Mouse (Mus musculus) midbrain, postnatal 0 days (tissue): ENCODE results near the gene Slc2a5. TPM values are rescaled to one million over a fixed set of nuclear protein-coding genes. Genes with fewer than 3 reads are reported as not detected.
A peak's percentile ranks its signal among the peaks of the same experiment; 100 is the strongest.

Experiments
- ATAC-seq: fragments of 200-750 bp; cut with Nextera tagmentation; 2 replicates; pipeline ENCODE4 v1.8.0; 2017; ENCODE audit warnings: moderate number of reproducible peaks, mild to moderate bottlenecking, moderate TSS enrichment, moderate library complexity; ENCODE audit not compliant: low FRiP score
- DNase-seq: peaks from one replicate; pipeline ENCODE4 v3.0.0-alpha.2; 2015; ENCODE audit warnings: low spot score
- H3K27ac ChIP-seq: fragments of 300-500 bp; sonication (generic); 2 replicates; pipeline ENCODE4 v1.5.1; 2014; ENCODE audit warnings: low read depth, mild to moderate bottlenecking, low read length, mixed read lengths
- H3K27me3 ChIP-seq: fragments of 300-500 bp; sonication (generic); 2 replicates; pipeline ENCODE4 v1.6.1; 2014; ENCODE audit warnings: low read length, control low read depth, mixed read lengths; ENCODE audit not compliant: insufficient read depth
- H3K36me3 ChIP-seq: fragments of 300-500 bp; sonication (generic); 2 replicates; pipeline ENCODE4 v1.6.1; 2014; ENCODE audit warnings: low read length, control low read depth, mixed read lengths; ENCODE audit not compliant: insufficient read depth
- H3K4me1 ChIP-seq: fragments of 300-500 bp; sonication (generic); 2 replicates; pipeline ENCODE4 v1.6.1; 2014; ENCODE audit warnings: mild to moderate bottlenecking, control low read depth, antibody characterized with exemption, low read length, mixed read lengths; ENCODE audit not compliant: insufficient read depth
- H3K4me2 ChIP-seq: fragments of 300-500 bp; sonication (generic); 2 replicates; pipeline ENCODE4 v1.6.1; 2014; ENCODE audit warnings: low read depth, mild to moderate bottlenecking, low read length, mixed read lengths; ENCODE audit not compliant: poor library complexity, severe bottlenecking
- H3K4me3 ChIP-seq: fragments of 300-500 bp; sonication (generic); 2 replicates; pipeline ENCODE4 v1.5.1; 2014; ENCODE audit warnings: low read depth, mild to moderate bottlenecking, low read length, moderate library complexity
- H3K9ac ChIP-seq: fragments of 300-500 bp; sonication (generic); replicated peaks from 2 replicates; pipeline ENCODE4 v1.6.1; 2014; ENCODE audit warnings: mild to moderate bottlenecking, low read length, moderate library complexity, mixed read lengths; ENCODE audit not compliant: poor library complexity, severe bottlenecking
- H3K9me3 ChIP-seq: fragments of 300-500 bp; sonication (generic); 2 replicates; pipeline ENCODE4 v1.6.1; 2016; ENCODE audit warnings: low read length, control low read depth
- CTCF ChIP-seq: IDR thresholded peaks from 2 replicates; pipeline ENCODE4 v1.5.1; 2016; ENCODE audit warnings: antibody characterized with exemption, mild to moderate bottlenecking
- WGBS: fragments of 180-500 bp; shearing (Covaris S2); extraction: QIAGEN DNeasy Blood & Tissue Kit; methylation state at CpG from one replicate; pipeline ENCODE4 v1.1.7; 2014; 5-methylcytosine and 5-hydroxymethylcytosine counted together
- polyA plus RNA-seq: library from polyadenylated mRNA; unstranded; fragments of >200 nt; fragmentation: Nextera tagmentation; extraction: Ambion mirVana; gene quantifications from 2 replicates; pipeline ENCODE4 v1.2.1, GENCODE M21; 2015
- total RNA-seq: library from RNA; depleted of rRNA; stranded (reverse); fragments of >200 nt; gene quantifications from 2 replicates; pipeline ENCODE4 v1.2.3, GENCODE M21; 2014

The Slc2a5 gene
- total and polyA plus RNA-seq, 2 experiments from 2014 or later = 3.2 to 4.3 TPM

DNA sequence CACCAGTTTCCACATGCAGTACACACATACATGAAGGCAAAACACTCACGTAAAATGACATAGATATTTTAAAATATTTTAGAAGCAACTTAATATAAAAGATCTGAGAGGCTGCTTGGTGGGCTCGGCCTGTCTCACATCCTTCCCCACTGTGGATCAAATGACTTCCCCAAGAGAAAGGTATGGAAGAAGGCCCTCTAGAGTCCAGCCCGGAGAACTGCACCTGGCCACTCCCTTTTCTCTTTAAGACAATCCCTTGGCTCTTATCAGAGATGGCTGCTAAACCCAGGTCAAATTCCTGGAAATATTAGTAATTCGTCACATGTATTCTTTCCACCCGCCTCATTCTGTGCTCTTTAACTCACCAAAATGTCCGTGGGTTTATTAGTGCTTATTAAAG, 920 bp upstream of the Slc2a5 start:
- no peak for TF ChIP-seq CTCF
- Histone ChIP-seq H3K27ac (no peak overlapping the region), H3K27me3 (no peaks in the 10 kb centered on the region), H3K4me1 (no peaks in the 10 kb centered on the region), H3K36me3 (no peaks in the 10 kb centered on the region), H3K4me3 (no peak overlapping the region), H3K4me2 (no peak overlapping the region), H3K9me3 (no peaks in the 10 kb centered on the region), H3K9ac (no peak overlapping the region)
- ATAC-seq (no peak), DNase-seq (no peak)
- WGBS = 69% methylated on average over 6 of the region's 6 CpGs

DNA sequence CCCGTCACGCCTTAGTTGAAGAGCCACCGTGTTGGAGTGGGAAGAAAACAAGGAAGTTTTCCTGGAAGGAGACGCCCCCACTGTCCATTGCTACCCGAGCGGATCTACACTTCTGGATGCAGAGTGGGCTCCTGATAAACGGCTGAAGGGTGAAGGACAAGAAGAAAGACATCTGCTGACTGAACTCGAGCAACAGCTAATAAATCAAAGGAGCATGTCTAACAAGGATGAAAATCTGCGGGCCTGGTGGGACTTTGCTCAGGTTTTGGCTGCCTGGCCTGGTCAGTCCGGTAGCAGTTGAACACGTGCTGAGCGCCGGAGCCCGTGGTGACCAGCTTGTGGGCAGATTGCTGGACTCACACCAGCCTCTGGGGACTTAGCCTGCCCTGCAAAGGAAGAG, 557 bp downstream of the Slc2a5 start:
- 69% methylated on average over 14 of the region's 14 CpGs for WGBS
- no peaks in the 10 kb centered on the region for H3K27me3 ChIP-seq
- H3K9me3 ChIP-seq = no peaks in the 10 kb centered on the region
- H3K4me3 ChIP-seq = no peak overlapping the region
- no peak overlapping the region for H3K4me2 ChIP-seq
- ATAC-seq (no peak), DNase-seq (peak; percentile 15)
- no peak overlapping the region for H3K27ac ChIP-seq
- no peaks in the 10 kb centered on the region for H3K4me1 ChIP-seq
- TF ChIP-seq CTCF = no peak
- H3K36me3 ChIP-seq = no peaks in the 10 kb centered on the region
- no peak overlapping the region for H3K9ac ChIP-seq

DNA sequence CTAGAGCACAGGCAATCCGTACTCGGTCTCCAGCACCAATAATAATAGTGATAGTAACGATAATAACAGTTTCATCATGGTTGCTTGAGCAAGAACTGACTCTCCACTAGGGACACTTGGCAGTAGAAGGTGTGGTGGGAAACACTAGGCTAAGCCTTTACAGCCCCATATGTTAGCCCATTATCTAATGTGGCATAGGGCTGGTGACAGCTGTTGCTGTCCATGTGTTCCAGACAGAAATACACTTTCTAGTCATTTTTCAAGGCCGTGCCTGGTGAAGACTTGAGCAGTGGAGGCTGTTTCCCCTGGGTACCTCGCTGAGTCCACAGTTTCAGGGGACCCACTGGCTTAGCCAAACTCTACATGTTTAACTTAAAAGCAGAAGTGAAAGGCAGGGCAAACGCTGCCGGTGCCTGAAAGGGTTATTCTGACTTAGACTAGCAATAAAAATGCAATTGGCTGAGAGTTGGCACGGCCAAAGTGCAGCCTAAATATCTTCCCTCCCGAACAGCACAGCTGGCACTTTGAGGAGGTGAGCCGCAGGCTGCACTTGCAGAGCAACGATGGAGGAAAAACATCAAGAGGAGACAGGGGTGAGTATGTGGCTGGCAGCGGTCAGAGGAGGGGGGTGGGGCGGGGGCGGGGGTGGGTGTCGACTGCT, 1.2 kb downstream of the Slc2a5 start:
- no peak for TF ChIP-seq CTCF
- Histone ChIP-seq H3K27ac (no peak overlapping the region), H3K9me3 (no peaks in the 10 kb centered on the region), H3K9ac (no peak overlapping the region), H3K36me3 (no peaks in the 10 kb centered on the region), H3K4me1 (no peaks in the 10 kb centered on the region), H3K27me3 (no peaks in the 10 kb centered on the region), H3K4me2 (no peak overlapping the region), H3K4me3 (no peak overlapping the region)
- DNase-seq (peak; percentile 78), ATAC-seq (no peak)
- 65% methylated on average over 15 of the region's 15 CpGs for WGBS

DNA sequence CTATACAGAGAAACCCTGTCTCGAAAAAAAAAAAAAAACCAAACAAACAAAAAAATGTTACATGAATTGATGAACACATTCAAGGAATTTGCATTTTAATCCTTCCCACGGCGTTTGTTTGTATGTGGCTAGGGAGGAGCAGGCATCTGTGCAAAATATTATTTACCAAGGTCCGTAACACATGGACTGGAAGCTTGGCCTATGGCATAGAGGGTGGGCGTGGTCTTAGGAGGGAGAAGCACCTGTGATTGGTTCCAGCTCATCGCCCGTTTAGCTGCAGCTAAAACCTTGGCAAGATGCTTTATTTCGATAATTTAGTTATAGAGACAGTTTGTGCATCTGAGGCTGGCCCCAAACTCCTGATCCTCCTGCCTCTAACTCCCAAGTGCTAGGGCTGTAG, 2.3 kb downstream of the Slc2a5 start:
- ATAC-seq (no peak), DNase-seq (no peak)
- Histone ChIP-seq H3K9ac (no peak overlapping the region), H3K27ac (no peak overlapping the region), H3K9me3 (no peaks in the 10 kb centered on the region), H3K36me3 (no peaks in the 10 kb centered on the region), H3K4me2 (no peak overlapping the region), H3K4me3 (no peak overlapping the region), H3K27me3 (no peaks in the 10 kb centered on the region), H3K4me1 (no peaks in the 10 kb centered on the region)
- WGBS = 78% methylated on average over 8 of the region's 8 CpGs
- TF ChIP-seq CTCF = no peak

DNA sequence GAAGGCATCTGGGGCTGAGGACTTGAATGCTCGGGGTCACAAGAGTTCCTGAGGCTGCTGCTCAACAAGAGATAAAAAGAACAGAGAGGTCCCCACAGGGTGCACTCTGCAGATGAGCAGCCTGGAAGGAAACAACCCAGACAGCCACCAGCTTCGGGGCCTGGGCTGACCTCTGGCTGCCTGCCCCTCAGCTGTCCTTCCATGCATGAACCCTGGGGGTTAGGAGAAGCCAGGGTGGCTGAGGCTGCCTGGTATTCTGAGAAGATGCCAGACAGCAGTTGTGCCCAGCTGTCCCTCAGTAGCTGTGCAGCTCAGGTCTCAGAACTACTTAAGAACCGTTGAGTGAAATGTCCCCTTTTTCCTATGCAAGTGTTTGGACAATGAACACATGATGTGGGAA, 3.4 kb downstream of the Slc2a5 start:
- ATAC-seq (no peak), DNase-seq (no peak)
- Histone ChIP-seq H3K4me2 (no peak overlapping the region), H3K36me3 (no peaks in the 10 kb centered on the region), H3K27ac (no peak overlapping the region), H3K27me3 (no peaks in the 10 kb centered on the region), H3K4me3 (no peak overlapping the region), H3K4me1 (no peaks in the 10 kb centered on the region), H3K9me3 (no peaks in the 10 kb centered on the region), H3K9ac (no peak overlapping the region)
- WGBS = 62% methylated on average over 3 of the region's 3 CpGs
- no peak for TF ChIP-seq CTCF

DNA sequence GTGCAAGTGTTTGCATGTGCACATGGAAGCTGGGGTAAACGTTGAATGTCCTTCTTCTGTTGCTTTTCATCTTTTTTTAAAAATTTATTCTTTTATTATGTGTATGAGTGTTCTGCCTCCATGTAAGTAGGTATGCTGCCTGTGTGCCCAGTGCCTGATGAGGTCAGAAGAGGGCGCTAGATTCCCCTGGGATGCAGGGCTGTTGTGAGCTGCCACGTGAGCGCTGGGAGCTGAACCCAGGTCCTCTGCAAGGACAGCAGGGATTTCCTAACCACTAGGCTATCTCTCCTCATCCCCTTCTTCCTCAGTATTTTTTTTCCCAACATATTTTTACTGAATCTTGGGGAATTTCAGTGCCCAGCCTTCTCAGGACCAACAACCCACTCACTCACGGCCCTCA, 7.3 kb downstream of the Slc2a5 start:
- H3K27ac ChIP-seq = no peak overlapping the region
- WGBS = 88% methylated on average over 5 of the region's 5 CpGs
- H3K4me2 ChIP-seq = no peak overlapping the region
- no peak overlapping the region for H3K4me3 ChIP-seq
- H3K4me1 ChIP-seq = no peaks in the 10 kb centered on the region
- H3K9ac ChIP-seq = no peak overlapping the region
- no peak for ATAC-seq
- TF ChIP-seq CTCF = no peak
- no peaks in the 10 kb centered on the region for H3K36me3 ChIP-seq
- no peaks in the 10 kb centered on the region for H3K27me3 ChIP-seq
- no peak for DNase-seq
- H3K9me3 ChIP-seq = no peaks in the 10 kb centered on the region
